Mouse (Mus musculus): ENCODE results near the gene Clec16a.

DNA sequence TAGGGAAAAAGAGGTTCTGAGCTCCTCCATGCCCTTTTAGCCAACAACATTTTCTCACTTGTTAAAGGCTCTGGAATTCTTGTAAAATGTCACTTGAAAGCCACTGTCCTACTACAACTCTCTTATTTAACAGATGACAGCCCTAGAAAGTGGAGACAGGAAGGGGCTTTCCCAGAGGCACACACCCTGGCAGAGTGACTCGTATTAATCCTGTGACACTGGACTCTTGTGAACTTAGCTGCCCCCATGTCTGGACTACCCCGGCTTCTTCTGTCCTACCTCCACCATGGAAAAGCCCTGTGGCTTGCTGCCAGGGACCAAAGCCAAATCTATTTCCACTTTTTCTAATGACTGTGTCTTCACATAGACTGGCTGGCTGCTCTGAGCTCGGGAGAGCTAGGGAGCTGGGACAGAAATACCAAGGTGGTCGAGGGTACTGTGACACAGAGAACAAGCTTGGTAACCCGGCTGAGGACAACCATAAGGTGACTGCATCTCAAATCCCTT is 47.0 kb upstream of the Clec16a start:
- TF ChIP-seq POLR2A (IDR thresholded peaks at IDR 0.05; ENCODE audit: borderline replicate concordance, control insufficient read depth, low read depth, low read length) (no peak), CTCF (IDR thresholded peaks at IDR 0.05; ENCODE audit: control insufficient read depth, insufficient read depth, low read length) (no peak)
